Mouse (Mus musculus) heart, adult 8-10 months (tissue): ENCODE results near the gene Cyp4f15. TPM values are rescaled to one million over a fixed set of nuclear protein-coding genes. Genes with fewer than 3 reads are reported as not detected.

Experiments used
- total RNA-seq, 4 experiments: library from RNA; stranded (reverse); gene quantifications; 2 replicates each; pipeline ENCODE4 v1.2.4; 2022

The Cyp4f15 gene
- total RNA-seq, 4 experiments from 2014 or later: 0.16 TPM; not detected in 3

Other genes with a start within 250 kb of the Cyp4f15 start
- under 1 TPM in 1 of 4 experiments, not detected in 3; 0.23 TPM for gene Cyp4f39, start 232.9 kb upstream of the Cyp4f15 start, total RNA-seq
- 1 to 10 TPM; 4.8 to 9.0 (median 7.8) TPM for gene Cyp4f17, start 179.6 kb upstream of the Cyp4f15 start, total RNA-seq
- 1 to 10 TPM; 6.5 to 9.8 (median 7.3) TPM for gene Cyp4f16, start 149.1 kb upstream of the Cyp4f15 start, total RNA-seq
- gene Cyp4f37, start 64.3 kb upstream of the Cyp4f15 start, total RNA-seq: not detected
- not detected for gene Cyp4f40, start 26.7 kb upstream of the Cyp4f15 start, total RNA-seq
- 10 to 100 TPM; 28.7 to 30.8 (median 29.3) TPM for gene Zfp871, start 102.7 kb downstream of the Cyp4f15 start, total RNA-seq
- under 1 TPM; 0.16 to 0.38 (median 0.25) TPM for gene Zfp811, start 124.3 kb downstream of the Cyp4f15 start, total RNA-seq
- 10 to 100 TPM in 2 of 4 experiments, 1 to 10 TPM in 2; 5.9 to 12.0 (median 9.9) TPM for gene Zfp799, start 144.6 kb downstream of the Cyp4f15 start, total RNA-seq
- gene Zfp870, start 206.0 kb downstream of the Cyp4f15 start, total RNA-seq: 1 to 10 TPM; 6.3 to 9.0 (median 7.5) TPM
- gene Cyp4f14, start 231.7 kb downstream of the Cyp4f15 start, total RNA-seq: under 1 TPM in 2 of 4 experiments, not detected in 2; 0.11 to 0.72 TPM